Mouse (Mus musculus) limb, embryonic 14.5 days (tissue): Measurements from ENCODE around the gene Trappc12. TPM values are rescaled to one million over a fixed set of nuclear protein-coding genes. Genes with fewer than 3 reads are reported as not detected.

ENCODE experiments used
- ATAC-seq: fragments of 200-750 bp; cut with Nextera tagmentation; 2 replicates; pipeline ENCODE4 v1.8.0; 2017; ENCODE audit warnings: low read depth, moderate number of reproducible peaks, moderate TSS enrichment; ENCODE audit not compliant: low FRiP score
- DNase-seq: peaks from one replicate; pipeline ENCODE4 v3.0.0-alpha.2; 2015; ENCODE audit warnings: low spot score
- H3K27ac ChIP-seq: fragments of 300-500 bp; sonication (generic); replicated peaks from 2 replicates; pipeline ENCODE4 v1.5.1; 2014; ENCODE audit warnings: low read depth, mild to moderate bottlenecking, low read length, moderate library complexity, mixed read lengths
- H3K27me3 ChIP-seq: fragments of 300-500 bp; sonication (generic); 2 replicates; pipeline ENCODE4 v1.6.1; 2014; ENCODE audit warnings: low read length, mixed read lengths; ENCODE audit not compliant: control insufficient read depth, insufficient read depth
- H3K36me3 ChIP-seq: fragments of 300-500 bp; sonication (generic); 2 replicates; pipeline ENCODE4 v1.6.1; 2014; ENCODE audit warnings: mild to moderate bottlenecking, low read length, moderate library complexity, mixed read lengths; ENCODE audit not compliant: control insufficient read depth, insufficient read depth
- H3K4me1 ChIP-seq: fragments of 300-500 bp; sonication (generic); 2 replicates; pipeline ENCODE4 v1.6.1; 2014; ENCODE audit warnings: antibody characterized with exemption, low read length, mixed read lengths; ENCODE audit not compliant: control insufficient read depth, insufficient read depth
- H3K4me2 ChIP-seq: fragments of 300-500 bp; sonication (generic); replicated peaks from 2 replicates; pipeline ENCODE4 v1.6.1; 2014; ENCODE audit warnings: low read depth, mild to moderate bottlenecking, low read length, moderate library complexity; ENCODE audit not compliant: severe bottlenecking
- H3K4me3 ChIP-seq: fragments of 300-500 bp; sonication (generic); replicated peaks from 2 replicates; pipeline ENCODE4 v1.5.1; 2014; ENCODE audit warnings: low read length
- H3K9ac ChIP-seq: fragments of 300-500 bp; sonication (generic); 2 replicates; pipeline ENCODE4 v1.6.1; 2014; ENCODE audit warnings: mild to moderate bottlenecking, low read depth, low read length, moderate library complexity; ENCODE audit not compliant: severe bottlenecking
- H3K9me3 ChIP-seq: fragments of 300-500 bp; sonication (generic); 2 replicates; pipeline ENCODE4 v1.6.1; 2016; ENCODE audit warnings: low read length; ENCODE audit not compliant: control insufficient read depth
- POLR2A ChIP-seq: fragments of 200-500 bp; IDR thresholded peaks from 2 replicates; pipeline ENCODE4 v1.8.0; 2012; ENCODE audit warnings: inconsistent platforms, mild to moderate bottlenecking, moderate library complexity, borderline replicate concordance; ENCODE audit not compliant: insufficient read depth, insufficient read length; ENCODE audit errors: extremely low read depth
- WGBS: fragments of 180-500 bp; shearing (Covaris S2); extraction: QIAGEN DNeasy Blood & Tissue Kit; methylation state at CpG from one replicate; pipeline ENCODE4 v1.1.7; 2014; 5-methylcytosine and 5-hydroxymethylcytosine counted together
- polyA plus RNA-seq, 2 experiments: library from polyadenylated mRNA; depleted of rRNA in 1 of 2; stranded (reverse) in 1 of 2; unstranded in 1 of 2; fragments of >200 nt; fragmentation: Nextera tagmentation in 1 of 2; extraction: Ambion mirVana in 1 of 2; gene quantifications; 2 replicates each; pipeline versions ENCODE4 v1.2.1 to v1.2.3; 2012 to 2014

Trappc12 gene
- polyA plus RNA-seq, 2 experiments: 36.0 to 37.2 TPM

DNA sequence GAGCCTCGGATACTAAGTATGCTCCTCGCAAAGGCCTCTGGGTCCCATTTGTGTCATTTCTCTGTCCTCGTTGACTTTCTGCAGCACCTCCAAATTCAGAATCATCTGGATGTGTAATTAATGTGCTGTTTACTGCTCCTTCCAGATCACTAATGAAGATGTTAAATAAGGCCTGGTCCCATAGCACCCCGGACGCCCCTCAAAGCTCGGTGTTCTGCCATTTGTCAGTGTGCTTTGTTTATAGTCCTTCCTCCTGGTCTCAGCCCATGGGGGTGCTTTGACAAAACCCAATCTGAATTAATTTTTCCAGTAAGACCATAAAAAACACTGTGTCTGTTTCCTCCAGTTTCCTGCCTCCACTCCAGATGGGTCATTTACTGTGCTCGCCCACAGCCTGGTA lies 29.9 kb upstream of the Trappc12 start:
- Histone ChIP-seq H3K36me3 (no peaks in the 10 kb centered on the region), H3K9ac (no peak overlapping the region), H3K27ac (no peak overlapping the region), H3K27me3 (no peaks in the 10 kb centered on the region), H3K4me1 (peaks cover 13% of the 10 kb centered on the region), H3K9me3 (no peaks in the 10 kb centered on the region), H3K4me3 (no peak overlapping the region), H3K4me2 (no peak overlapping the region)
- DNase-seq (no peak), ATAC-seq (no peak)
- 50% methylated on average over 7 of the region's 7 CpGs for WGBS
- TF ChIP-seq POLR2A: no peak

DNA sequence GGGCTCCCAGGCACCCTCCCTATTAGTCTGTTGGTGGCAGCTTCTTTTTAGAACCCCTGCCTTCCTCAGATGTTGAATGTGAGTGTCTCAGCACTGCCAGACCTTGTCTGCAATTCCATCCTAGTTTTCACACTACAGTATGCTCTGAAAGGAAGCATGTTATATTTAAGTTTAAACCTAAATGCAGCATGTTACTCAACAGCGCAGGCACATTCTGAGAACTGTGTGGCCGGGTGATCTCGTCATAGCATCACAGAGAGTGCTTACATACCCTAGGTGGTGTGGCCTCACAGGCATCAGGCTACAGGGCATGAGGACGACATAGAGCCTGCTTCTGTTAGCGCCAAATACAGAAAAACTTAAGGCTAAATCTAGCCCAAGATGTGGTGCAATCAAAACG lies 25.4 kb upstream of the Trappc12 start:
- no peak for TF ChIP-seq POLR2A
- Histone ChIP-seq H3K9me3 (no peaks in the 10 kb centered on the region), H3K9ac (no peak overlapping the region), H3K27ac (no peak overlapping the region), H3K4me1 (no peaks in the 10 kb centered on the region), H3K36me3 (no peaks in the 10 kb centered on the region), H3K27me3 (no peaks in the 10 kb centered on the region), H3K4me3 (no peak overlapping the region), H3K4me2 (no peak overlapping the region)
- DNase-seq (no peak), ATAC-seq (no peak)
- WGBS: 86% methylated on average over 6 of the region's 6 CpGs

DNA sequence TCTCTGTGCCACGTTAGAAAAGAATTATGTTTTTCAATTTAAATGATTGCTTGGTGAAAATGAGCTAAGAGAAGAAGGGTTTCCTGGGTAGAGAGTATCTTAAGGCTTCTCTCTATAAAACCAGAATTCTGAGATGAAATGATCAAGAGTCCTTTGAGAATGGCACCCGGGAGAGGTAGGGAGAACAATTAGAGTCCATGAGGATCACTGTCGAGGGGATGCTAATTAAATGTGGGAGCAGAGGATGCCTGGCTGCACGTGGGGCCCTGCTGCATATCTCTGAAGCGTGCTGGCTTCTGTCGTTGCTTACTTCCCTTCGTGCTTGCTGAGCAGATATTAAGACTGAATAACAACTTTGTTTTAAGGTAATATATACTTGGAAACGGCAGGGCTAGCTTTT lies 24.8 kb upstream of the Trappc12 start:
- H3K27me3 ChIP-seq: no peaks in the 10 kb centered on the region
- TF ChIP-seq POLR2A: no peak
- H3K4me1 ChIP-seq: no peaks in the 10 kb centered on the region
- no peak overlapping the region for H3K4me3 ChIP-seq
- no peak for DNase-seq
- H3K9me3 ChIP-seq: no peaks in the 10 kb centered on the region
- no peak for ATAC-seq
- H3K36me3 ChIP-seq: peaks cover under 1% of the 10 kb centered on the region; the same call in 1 of the 2 replicates
- H3K27ac ChIP-seq: no peak overlapping the region
- no peak overlapping the region for H3K9ac ChIP-seq
- H3K4me2 ChIP-seq: no peak overlapping the region
- WGBS: 47% methylated on average over 8 of the region's 8 CpGs

DNA sequence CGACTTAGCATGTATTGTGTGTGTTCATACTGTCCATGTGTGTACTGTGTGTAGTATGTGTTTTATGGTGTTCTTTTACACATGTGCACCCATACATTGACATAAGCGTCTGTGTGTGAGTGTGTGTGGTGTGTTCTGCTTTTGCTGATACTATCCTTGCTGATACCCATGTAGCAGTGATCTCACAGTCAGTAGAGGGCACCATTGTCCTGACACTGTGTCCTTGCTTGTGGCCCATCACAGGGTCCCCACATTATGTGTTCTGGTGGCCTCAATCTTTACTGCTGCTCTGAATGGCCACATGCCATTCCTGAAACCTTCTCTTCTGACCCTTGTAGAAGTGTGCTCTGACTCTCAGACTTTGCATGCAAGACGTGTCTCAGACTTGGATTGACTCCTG lies 23.5 kb upstream of the Trappc12 start:
- TF ChIP-seq POLR2A: no peak
- ATAC-seq: no peak
- 90% methylated on average over 3 of the region's 3 CpGs for WGBS

DNA sequence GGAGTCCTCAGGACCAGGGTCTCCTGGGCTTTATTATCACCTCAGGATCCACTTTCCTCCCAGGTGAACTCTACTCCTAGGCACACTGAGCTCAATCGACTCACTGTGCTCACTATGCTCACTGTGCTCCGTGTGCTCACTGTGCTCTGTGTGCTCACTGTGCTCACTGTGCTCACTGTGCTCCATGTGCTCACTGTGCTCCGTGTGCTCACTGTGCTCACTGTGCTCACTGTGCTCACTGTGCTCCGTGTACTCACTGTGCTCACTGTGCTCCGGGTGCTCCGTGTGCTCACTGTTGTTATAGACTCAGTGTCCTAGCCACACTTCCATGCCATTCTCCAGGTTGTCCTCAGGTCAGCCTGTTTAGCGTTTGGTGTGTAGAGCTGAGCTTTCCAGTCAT lies 19.7 kb upstream of the Trappc12 start:
- 89% methylated on average over 7 of the region's 7 CpGs for WGBS
- H3K36me3 ChIP-seq: peaks cover 4% of the 10 kb centered on the region; the same call in 1 of the 2 replicates
- ATAC-seq (no peak), DNase-seq (no peak)
- no peak overlapping the region for H3K4me3 ChIP-seq
- H3K4me1 ChIP-seq: no peaks in the 10 kb centered on the region
- no peaks in the 10 kb centered on the region for H3K9me3 ChIP-seq
- TF ChIP-seq POLR2A: no peak
- no peaks in the 10 kb centered on the region for H3K27me3 ChIP-seq
- H3K9ac ChIP-seq: no peak overlapping the region
- no peak overlapping the region for H3K4me2 ChIP-seq
- H3K27ac ChIP-seq: no peak overlapping the region

More for the DNA sequence above, 23.5 kb upstream of the Trappc12 start:
- Histone ChIP-seq H3K4me1 (no peaks in the 10 kb centered on the region), H3K4me2 (no peak overlapping the region), H3K27ac (no peak overlapping the region), H3K9ac (no peak overlapping the region), H3K27me3 (no peaks in the 10 kb centered on the region), H3K36me3 (peaks cover 4% of the 10 kb centered on the region; the same call in 1 of the 2 replicates), H3K9me3 (no peaks in the 10 kb centered on the region), H3K4me3 (no peak overlapping the region)
- DNase-seq: no peak

DNA sequence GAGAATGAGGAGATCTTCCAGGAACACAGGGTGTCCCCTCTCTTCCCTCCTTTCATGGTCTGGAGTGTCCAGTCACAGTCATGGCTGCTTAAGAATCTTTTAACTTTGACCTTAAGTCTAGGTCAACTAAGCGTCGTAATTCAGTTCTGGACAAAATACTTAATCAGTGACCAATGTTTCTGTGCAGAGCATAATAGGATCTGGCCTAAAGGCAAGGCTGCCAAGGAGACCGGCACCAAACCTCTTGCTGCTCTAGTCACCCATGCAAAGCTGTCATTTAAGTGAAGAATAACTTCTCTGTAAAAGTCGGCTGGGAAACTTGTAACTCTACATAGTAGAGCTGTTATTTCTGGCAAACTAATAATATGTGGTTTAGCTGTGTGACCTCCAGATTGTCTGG lies 5.7 kb upstream of the Trappc12 start:
- H3K27me3 ChIP-seq: no peaks in the 10 kb centered on the region
- no peak overlapping the region for H3K9ac ChIP-seq
- no peaks in the 10 kb centered on the region for H3K36me3 ChIP-seq
- no peak overlapping the region for H3K4me2 ChIP-seq
- H3K4me3 ChIP-seq: no peak overlapping the region
- WGBS: 84% methylated on average over 4 of the region's 4 CpGs
- ATAC-seq: no peak
- no peak overlapping the region for H3K27ac ChIP-seq
- H3K9me3 ChIP-seq: no peaks in the 10 kb centered on the region
- TF ChIP-seq POLR2A: no peak
- no peak for DNase-seq
- no peaks in the 10 kb centered on the region for H3K4me1 ChIP-seq
